Mouse (Mus musculus): ENCODE data around the gene Gas7.

DNA sequence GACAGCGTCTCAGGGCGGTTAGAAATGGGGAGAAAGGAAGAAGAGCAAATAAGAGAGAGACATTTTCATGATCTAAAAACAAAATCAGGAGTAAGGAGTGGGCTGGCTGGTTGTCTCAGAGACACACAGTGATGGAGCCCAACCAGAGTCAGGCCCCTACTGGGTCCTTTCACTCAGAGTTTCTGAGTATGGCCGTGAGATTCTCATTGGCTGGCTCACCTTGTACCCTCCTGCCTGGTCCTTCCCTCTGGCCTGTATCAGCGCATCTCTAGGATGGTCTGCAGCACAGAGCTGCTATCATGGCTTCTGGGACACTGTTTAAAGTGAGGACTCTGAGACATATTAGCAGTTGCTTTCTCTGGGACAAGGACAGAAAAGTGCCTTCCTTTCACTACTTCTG lies 199.3 kb downstream of the Gas7 start:
- TF ChIP-seq CTCF (IDR thresholded peaks at IDR 0.05) (no peak), EP300 (IDR thresholded peaks at IDR 0.05; ENCODE audit: insufficient read depth, low read depth, low read length) (no peak), POLR2A (IDR thresholded peaks at IDR 0.05; ENCODE audit: insufficient read depth, low read depth, low read length) (no peak)

Data from heart, adult 2 months (tissue).